Mouse (Mus musculus) frontal cortex, adult 2 months (tissue): ENCODE results near the gene Sucla2. TPM values are rescaled to one million over a fixed set of nuclear protein-coding genes. Genes with fewer than 3 reads are reported as not detected.
A peak's percentile ranks its signal among the peaks of the same experiment; 100 is the strongest.
"Not testable (repeated sequence)": the region's sequence is repeated elsewhere in the genome, so short reads cannot be mapped to it uniquely, and the experiment has no call there.

ENCODE experiments used
- DNase-seq, 2 experiments: peaks; one replicate each; pipeline ENCODE4 v3.0.0; 2022; ENCODE audit warnings: low spot score in 1 of 2; ENCODE audit errors: extremely low spot score in 1 of 2
- polyA plus RNA-seq: library from polyadenylated mRNA; depleted of rRNA; stranded (reverse); fragments of >200 nt; gene quantifications from 2 replicates; pipeline ENCODE4 v1.2.3, GENCODE M21; 2012

Gene Sucla2
- polyA plus RNA-seq, 1 experiment = 127 TPM

DNA sequence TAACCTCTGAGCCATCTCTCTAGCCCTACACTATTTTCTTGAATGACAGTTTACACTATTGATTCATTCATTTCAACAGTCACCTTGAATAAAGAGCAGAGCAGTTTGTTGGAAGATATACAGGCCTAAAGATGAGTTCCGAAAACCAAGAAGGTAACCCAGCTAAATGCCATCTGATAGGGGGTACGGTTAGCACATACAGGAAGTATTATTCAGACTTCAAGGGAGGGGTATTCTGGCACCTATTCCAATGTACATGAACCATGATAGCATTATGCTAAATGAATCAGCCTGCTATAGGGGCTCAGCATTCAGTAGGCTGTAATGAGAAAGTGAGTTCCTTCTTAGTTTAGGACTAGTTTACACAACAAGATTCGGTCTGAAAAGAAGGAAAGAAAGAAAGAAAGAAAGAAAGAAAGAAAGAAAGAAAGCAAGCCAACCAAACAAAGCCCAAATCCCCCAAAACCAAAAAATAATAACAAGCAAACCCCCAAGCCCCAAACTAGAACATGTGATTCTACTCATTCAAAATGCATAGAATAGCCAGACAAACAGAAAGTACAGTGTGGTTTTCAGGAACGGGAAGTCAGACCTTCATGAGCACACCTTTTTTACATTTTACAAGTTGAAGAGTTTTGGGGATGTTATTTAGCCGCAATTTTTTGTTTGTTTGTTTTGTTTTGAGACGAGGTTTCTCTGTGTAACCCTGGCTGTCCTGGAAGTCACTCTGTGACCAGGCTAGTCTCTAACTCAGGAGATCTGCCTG, 16.3 kb upstream of the Sucla2 start:
- no peak for DNase-seq

DNA sequence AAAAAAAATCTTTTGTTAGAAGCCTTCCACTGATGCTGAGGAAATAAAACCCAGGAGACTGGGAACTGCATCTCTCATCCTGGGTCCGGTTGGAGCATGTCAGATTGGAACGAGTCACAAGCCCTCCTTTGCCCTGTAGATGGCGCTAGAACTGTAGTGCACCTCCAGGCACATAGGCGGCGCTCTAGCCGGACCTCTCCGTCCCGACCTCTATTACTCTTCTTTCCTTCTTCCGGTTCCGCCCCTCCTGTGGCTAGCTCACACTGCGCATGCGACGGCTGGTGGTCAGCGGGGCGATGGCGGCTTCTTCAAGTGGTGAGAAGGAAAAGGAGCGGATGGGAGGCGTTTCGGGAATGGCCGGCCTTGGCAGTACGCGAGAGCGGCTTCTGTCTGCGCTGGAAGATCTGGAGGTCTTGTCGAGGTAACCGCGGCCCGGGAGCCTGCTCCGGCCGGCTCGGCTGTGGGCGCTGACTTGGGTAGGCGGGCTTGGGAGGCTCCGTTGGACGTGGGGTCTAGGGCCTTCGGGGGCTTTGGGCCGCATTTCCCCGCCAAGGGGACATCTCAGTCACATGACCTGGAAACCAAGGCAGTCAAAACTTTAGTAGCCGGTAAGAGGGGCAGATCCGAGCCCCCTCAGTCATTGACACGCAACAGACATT, 15.2 kb upstream of the Sucla2 start, which contains the start of gene Med4:
Gene Med4 (plus strand): TSS at position 261 of the 659 bp plus-strand sequence.
- DNase-seq = peak; percentile 88 to 99

DNA sequence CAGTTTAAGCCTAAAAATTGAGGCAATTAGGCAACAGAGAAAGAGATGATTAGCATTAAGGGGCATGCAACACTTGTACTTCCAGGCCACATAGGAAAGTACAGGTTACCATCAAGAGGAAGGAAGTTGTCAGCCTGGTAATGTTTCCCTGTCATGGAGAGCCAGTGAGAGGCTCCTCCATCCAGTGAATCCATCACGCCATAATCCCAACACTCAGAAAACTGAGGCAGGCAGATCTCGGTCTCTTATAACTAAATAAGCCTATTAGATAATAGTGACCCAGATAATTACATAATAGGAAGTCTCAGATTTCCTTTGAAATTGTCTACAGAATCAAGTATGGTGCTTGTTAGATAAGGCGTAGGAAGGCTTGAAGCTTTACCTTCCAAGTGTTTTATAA, 983 bp upstream of the Sucla2 start:
- no peak for DNase-seq

DNA sequence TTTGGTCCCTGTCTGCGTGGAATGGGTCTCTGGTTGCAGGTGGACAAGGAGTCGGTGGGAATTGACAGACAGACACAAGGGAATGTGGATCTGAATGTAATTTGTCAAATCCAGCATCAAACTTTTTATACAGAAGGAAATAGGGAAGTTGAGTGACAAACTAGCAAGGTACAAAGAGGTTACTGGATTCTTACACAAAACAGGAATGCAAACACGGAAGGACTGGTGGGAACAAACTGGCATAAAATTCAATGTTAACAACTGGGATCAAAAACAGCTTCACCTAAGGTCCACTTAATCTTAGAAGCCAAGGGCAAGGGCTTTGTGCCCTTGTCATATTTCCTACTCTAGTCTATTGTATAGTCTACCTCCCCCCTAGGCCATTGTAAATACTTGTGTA, 3.5 kb downstream of the Sucla2 start:
- DNase-seq = not testable (repeated sequence)

DNA sequence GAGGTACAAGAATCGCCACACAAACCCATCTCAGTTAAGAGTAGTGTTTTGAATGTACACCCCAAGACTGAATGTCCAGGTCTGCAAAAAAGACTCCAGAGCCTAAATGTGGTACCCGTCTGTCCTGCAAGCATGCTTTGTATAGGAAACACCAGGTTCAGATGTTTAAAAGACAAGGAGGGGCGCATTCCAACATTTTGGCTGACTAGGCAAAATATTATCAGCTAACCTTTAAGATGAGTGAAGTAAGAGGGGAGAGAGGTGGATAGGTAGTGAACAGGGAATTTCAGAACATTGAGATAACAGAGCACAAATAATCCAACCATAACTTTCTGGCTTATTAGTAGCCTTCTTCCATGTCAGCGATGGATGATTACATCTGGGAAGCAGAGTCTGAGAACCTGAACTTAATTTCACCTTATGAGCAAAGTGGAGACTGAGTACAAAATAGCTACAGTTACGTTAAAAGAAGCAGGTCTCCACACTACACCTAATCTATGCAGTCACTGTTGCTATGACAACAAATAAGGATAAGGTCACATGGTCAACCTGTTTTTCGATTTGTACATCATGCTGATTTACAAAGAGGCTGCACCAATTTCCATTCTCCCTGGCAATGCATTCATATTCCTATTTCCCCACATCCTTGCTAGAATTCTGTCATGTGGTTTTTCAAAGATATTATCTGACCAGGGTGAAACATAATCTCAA, 8.8 kb downstream of the Sucla2 start:
- no peak for DNase-seq

DNA sequence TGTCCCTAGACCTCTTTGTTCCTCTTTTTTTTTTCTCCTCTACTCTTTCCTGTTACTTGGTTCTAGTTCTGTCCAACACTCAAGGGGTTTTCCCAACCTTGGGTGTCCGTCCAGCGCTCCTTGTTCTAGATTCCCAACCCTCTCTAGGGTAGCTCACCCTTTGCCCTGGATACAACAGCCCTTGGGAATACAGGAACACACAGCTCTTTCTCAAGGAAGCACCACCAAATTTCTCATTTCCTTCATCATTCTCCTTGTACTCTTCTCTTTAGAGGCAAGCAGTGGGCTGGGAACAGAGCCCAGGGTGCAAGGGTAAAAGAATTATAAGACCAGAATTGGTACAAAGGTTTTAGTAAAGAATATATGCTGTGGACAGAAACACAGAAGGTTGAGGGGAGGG, 10.5 kb downstream of the Sucla2 start:
- no peak for DNase-seq

DNA sequence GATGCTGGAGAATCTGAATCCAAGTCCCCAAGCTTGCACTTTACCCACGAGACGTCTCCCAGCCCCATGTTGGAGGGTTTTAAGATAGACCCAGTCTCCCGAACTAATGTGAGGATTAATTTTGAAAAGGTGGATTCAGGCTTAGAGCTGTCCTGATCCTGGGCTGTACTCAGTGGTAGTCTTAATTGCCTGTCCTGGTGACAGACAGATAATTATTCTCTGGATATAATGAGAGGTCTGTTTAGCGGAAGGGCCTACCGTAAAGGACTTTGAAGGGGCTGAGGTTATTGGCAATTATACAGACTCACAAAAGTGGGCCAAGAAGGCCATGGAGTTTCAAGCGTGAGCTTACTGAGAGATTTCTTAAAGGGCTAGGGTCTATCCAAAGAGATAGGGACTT, 18.7 kb downstream of the Sucla2 start:
- DNase-seq = no peak

DNA sequence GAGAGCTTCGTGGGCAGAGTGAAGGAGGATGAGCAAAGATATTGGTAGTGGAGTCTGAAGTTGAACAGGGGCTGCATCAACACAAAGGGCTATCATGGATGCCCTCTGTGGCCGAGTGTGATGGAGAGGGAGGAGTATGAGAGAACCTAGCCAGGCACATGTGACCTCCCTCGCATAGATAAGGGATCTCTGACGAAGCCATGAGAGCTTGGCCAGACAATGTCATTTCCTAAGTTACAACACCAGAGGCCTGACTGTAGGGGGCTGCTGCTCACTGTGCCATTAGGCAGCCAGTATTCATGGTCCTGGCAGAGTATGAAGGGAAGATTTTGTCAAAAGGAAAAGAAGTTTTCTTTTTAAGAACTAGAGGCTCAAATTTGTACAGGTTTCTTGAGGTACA, 21.9 kb downstream of the Sucla2 start:
- DNase-seq = no peak

DNA sequence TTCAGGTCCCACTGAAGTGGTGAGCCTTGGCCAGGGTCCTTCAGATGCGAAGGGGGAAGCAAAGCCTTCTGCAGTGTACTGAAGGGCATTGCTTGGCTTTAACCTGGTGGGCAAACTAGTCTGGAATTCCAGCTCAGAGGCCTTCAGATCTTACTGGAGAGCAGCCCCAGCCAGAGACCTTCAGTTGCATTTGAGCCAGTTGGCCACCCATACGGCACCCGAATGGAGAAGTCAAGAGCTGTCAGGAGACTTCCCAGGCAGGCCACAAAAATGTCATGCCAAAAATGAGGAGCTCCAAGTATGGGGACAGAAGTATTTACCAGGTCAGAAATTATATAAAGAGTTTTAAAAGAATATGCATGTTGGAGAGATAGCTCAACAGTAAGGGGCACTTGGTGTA, 22.9 kb downstream of the Sucla2 start, which contains the start of gene Nudt15:
Gene Nudt15 (minus strand): TSS at position 192 of the 400 bp plus-strand sequence.
- no peak for DNase-seq

DNA sequence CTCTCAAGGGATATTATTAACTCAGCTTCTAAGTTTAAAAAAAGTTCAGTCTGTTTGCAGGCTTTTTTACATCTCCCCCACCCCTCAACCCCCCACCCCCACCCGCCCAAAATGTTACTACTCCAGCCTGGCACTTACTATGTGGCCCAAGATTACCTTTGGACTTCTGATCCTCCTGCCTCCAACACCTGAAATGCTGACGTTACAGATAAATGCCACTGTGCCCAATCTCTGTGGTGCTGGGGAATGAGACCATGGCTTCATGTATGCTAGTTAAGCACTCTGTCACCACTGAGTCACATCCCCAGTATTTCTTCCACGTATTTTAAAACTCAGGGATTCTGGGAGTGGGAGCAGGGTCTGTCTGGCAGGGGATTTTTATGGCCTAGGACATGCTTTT, 25.2 kb downstream of the Sucla2 start:
- no peak for DNase-seq

DNA sequence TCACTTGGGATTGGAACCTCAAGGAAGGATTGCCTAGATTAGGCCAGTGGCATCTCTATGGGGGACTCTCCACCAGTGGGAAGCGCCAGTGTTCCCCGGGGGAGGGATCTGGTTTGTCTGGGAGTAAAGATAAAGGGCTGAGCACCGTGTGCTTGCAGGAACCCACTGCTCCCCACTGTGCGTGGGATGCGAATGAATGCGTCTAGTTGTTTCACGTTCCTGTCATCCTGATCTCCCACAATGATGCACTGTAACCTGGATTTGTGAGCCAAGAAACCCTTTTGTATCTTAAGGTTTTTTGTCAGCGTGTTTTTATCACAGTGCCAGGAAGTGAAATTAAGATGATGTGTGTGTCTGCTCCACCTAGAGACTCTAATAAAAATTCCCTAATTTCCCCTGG, 25.6 kb downstream of the Sucla2 start:
- DNase-seq = peak in 1 of 2 experiments; percentile 17

DNA sequence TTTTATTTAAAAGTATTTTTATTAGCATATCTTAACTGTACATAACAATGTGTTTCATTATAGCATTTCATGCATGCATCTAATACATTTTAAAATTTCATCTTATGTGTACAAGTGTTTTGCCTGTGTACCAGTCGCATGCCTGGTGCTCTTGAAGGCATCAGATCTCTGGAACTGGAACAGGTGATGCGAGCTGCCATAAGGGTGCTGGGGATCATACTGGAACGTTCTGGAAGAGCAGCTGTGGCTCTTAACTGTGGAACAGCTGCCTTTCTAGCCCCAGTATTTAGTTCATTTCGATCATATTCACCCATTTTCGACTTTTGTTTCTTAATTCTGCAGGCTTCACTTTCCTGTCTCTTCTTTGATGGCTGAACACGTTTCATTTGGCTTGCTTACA, 26.0 kb downstream of the Sucla2 start:
- DNase-seq = no peak

DNA sequence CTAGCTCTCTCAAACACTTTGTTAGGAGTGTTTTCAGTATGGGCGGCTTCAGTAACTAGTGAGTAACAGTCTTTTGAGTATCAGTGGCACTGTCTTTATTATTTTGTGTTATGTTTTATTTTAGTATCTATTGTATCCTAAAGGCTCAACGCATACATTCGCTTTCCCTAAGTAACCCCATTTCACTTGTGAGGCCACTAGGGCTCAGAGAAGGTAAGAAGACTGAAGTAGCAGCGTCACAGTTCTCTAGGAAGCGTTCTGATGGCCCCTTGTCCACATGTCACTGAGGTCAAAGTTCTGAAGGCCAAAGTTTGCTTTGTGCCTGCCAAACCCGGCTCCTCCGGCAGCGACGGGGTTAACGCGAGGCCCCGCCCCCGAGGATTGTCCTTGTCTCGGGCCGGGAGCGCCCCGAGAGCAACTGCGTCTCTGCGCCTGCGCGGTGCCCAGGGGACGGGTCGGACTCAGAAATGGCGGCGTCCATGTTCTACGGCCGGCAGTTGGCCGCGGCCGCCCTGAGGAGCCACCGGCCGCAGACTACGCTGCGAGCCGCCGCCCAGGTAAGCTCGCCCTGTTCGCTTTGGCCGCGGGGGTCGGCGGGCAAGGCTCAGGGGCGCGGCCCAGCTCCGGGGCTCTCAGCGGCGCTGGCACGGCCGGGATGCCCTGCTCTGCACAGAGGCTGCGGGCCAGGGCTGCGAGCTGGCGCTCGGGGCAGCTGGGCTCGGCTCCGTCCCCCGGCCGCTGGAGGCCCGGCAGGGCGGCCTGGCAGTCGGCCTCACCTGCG, 27.4 kb downstream of the Sucla2 start:
- peak; percentile 77 to 96 for DNase-seq

DNA sequence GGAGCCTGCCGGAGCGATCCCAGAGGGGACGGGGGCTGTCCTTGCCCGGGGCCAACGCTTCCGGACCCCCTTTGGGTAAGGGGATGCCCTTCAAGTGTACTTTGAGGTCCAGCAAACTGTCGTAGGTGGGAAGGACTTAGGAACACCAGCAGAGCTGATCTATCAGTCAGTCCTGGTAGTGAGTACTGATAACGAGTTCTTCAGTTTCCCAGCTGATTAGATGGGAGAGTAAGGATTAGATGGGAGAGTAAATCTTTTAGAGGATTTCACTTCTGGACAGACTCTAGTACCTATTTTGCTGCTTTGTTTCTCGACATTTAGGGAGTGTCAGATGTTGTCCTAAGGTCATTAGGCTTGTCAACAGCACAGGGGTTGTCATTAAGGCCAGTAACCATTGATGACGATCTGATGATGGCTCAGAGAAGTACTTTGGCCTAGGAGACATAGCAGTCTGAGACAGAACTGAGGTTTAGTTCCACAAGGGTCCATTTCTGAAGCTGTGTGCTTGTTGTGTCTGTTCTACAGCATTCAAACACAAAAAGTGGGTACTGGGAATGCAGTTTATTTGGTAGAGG, 28.1 kb downstream of the Sucla2 start:
- no peak for DNase-seq

DNA sequence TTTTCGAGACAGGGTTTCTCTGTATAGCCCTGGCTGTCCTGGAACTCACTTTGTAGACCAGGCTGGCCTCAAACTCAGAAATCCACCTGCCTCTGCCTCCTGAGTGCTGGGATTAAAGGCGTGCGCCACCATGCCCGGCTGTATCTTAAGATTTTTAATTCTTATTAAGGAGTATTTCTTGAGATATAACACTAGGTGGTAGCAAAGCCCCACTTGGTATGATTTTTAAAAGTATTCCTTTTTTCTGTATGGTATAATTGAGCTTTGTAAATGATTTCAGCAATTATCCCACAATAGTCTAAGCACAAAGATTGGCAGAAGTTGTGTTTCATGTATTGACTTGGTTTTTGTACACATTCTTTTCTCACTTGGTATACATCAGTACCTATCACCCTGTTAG, 44.7 kb downstream of the Sucla2 start:
- peak in 1 of 2 experiments; percentile 19 for DNase-seq

DNA sequence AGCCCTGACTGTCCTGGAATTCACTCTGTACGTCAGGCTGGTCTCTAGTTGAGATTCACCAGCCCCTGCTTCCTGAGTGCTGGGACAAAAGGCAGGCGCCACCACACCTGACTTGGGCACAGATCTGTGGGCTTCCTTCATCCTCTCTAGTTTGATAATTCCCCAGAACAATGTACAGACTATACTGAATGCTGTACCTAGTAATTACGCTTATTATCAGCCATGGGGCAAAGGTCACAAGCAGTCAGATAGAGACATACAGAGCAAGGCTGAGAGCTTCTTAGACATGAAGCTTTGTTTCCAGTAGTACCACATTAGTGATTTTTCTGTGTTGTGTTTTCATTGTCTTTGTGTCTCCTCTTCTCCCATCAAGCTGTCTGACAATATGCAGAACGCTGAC, 46.0 kb downstream of the Sucla2 start:
- DNase-seq = no peak

DNA sequence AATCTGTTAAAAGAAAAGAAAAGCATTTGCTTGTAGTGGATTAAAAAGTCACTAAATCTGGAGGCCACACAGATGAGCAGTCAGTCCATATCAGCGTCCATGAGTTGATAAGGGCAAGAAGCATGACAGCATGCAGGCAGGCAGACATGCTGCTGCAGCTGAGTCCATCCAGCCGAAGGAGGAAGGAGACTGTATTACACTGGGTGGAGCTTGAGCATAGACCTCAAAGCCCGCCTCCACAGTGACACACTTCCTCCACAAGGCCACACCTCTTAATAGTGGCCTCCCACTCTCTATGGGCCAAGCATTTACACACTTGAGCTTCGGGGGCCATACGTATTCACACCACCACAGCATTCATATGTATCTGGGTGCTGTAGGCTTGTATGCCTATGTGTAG, 48.9 kb downstream of the Sucla2 start:
- DNase-seq = no peak

DNA sequence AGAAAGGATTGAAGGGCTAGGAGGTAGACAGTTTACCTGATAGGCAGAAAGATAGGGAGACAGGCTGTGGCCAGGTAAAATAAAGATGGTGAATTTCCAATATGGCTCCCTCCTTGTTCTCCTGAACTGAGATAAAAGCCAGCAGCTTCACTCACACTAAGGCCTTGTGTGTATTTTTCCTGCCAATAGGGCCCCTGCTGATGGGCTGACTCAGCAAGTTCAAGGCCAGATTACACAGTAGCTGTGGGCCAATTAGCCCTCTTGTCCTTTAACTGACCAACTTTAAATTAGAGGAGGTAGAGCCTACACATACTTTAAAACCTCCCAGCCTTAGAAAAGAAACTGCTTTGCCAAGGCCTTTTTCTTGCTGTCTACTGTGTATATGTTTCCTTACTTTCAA, 51.2 kb downstream of the Sucla2 start:
- DNase-seq = no peak

DNA sequence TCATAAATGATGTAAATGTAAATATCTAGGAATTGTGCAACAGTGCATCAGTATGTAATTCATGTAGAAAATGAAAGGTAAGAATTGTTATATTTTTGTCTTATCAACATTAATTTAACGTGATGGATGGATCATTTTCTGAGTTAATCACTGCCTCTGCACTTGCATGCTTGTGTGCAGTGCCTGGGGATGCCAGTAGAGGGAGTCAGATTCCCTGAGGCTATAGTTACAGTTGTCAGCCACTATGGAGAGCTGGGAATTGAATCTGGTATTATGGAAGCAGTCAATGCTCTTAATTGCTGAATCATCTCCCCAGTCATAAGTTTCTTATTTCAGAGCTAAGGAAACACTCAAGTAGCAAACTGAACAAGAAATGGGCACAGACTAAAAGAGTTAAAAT, 63.0 kb downstream of the Sucla2 start:
- no peak for DNase-seq

DNA sequence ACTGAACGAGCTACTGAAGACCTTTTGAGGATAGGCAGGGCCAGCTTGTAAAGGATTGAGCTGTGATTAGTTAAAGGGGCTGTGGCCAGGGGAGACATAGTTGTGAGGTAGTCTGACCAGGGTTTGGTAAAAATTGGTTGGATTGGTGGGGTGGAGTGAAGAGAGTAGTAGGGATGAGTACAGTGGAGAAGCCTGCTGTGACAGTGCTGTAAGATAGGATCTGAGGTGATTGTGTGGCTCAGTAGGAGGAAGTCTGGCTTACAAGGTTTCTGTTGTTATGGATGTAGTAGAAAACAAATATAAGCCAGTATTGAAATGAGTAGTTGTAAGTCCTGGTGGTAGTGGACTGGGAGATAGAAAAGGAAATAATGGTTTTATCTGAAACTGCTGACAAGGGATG, 67.0 kb downstream of the Sucla2 start:
- no peak for DNase-seq
